Comparison of ENCODE assay signal across 12 mouse cellular contexts in genomic region chr9:95328261-95329052, GRCm38 (mm10).
DNase-seq lines count a peak whose midpoint lies in the region; ATAC-seq and TF ChIP-seq lines count a peak whose summit lies in the region.
"Had no signal": no experiment of that assay in that cellular context is flagged by ENCODE, and none has a peak within 500 bp of the region (broad histone marks: within the 10 kb centered on the region; RNA-seq: fewer than 3 reads in every experiment).

No protein-coding gene starts in this region.

- H3K4me3 ChIP-seq in heart, embryonic 11.5 days (ENCODE audit: low read depth, low read length): no peak overlapping the region
- no peak overlapping the region for H3K4me3 ChIP-seq in lung, embryonic 14.5 days (ENCODE audit: low read depth, low read length)
- H3K4me3 ChIP-seq: liver, embryonic 13.5 days; myocyte had no signal

- no peaks in the 10 kb centered on the region; the same call in 1 of the 2 replicates for H3K4me1 ChIP-seq in heart, embryonic 11.5 days (ENCODE audit: control insufficient read depth, insufficient read depth, low read length)
- no peaks in the 10 kb centered on the region for H3K4me1 ChIP-seq in lung, embryonic 14.5 days (ENCODE audit: insufficient read depth)
- H3K4me1 ChIP-seq: liver, embryonic 13.5 days had no signal

- WGBS in heart, embryonic 11.5 days (ENCODE audit: insufficient replicate concordance): 51% methylated on average over 11 of the region's 15 CpGs
- 65% methylated on average over 11 of the region's 15 CpGs for WGBS in lung, embryonic 14.5 days

- peak overlapping the region; percentile 24; the same call in 1 of the 2 replicates for H3K4me2 ChIP-seq in heart, embryonic 11.5 days
- H3K4me2 ChIP-seq in lung, embryonic 14.5 days: no peak overlapping the region
- H3K4me2 ChIP-seq: liver, embryonic 13.5 days had no signal

- H3K9me3 ChIP-seq in heart, embryonic 11.5 days (replicated peaks; ENCODE audit: control insufficient read depth, low read length): no peaks in the 10 kb centered on the region
- no peaks in the 10 kb centered on the region for H3K9me3 ChIP-seq in lung, embryonic 14.5 days (ENCODE audit: low read depth, low read length)
- H3K9me3 ChIP-seq: liver, embryonic 13.5 days had no signal

- H3K27ac ChIP-seq in heart, embryonic 11.5 days (ENCODE audit: low read depth, low read length): no peak overlapping the region
- H3K27ac ChIP-seq in lung, embryonic 14.5 days (ENCODE audit: low read depth): no peak overlapping the region
- H3K27ac ChIP-seq: liver, embryonic 13.5 days had no signal

- TF ChIP-seq CTCF in lung, embryonic 14.5 days (IDR thresholded peaks at IDR 0.05; ENCODE audit: low read depth): no peak

- no peak overlapping the region for H3K9ac ChIP-seq in heart, embryonic 11.5 days (ENCODE audit: low read depth, low read length)
- no peak overlapping the region for H3K9ac ChIP-seq in lung, embryonic 14.5 days
- H3K9ac ChIP-seq: liver, embryonic 13.5 days had no signal

- no peaks in the 10 kb centered on the region for H3K27me3 ChIP-seq in heart, embryonic 11.5 days (ENCODE audit: control insufficient read depth, insufficient read depth, low read length)
- no peaks in the 10 kb centered on the region for H3K27me3 ChIP-seq in lung, embryonic 14.5 days (ENCODE audit: insufficient read depth, low read length)
- H3K27me3 ChIP-seq: liver, embryonic 13.5 days had no signal

- DNase-seq in heart, adult 18-20 months: no peak
- DNase-seq in lung, embryonic 14.5 days: no peak
- no peak for DNase-seq in lung, postnatal 10 days
- peak; percentile 46 for DNase-seq in thymus, postnatal 25 days
- DNase-seq in cerebellum, postnatal 10 days: no peak
- DNase-seq: cerebellum, adult 11 months; kidney, adult 18-20 months; liver, embryonic 13.5 days had no signal

- H3K36me3 ChIP-seq in heart, embryonic 11.5 days (ENCODE audit: control insufficient read depth, insufficient read depth, low read length): no peaks in the 10 kb centered on the region
- H3K36me3 ChIP-seq in lung, embryonic 14.5 days (ENCODE audit: insufficient read depth): no peaks in the 10 kb centered on the region
- H3K36me3 ChIP-seq: liver, embryonic 13.5 days had no signal

- no peak for ATAC-seq in heart, embryonic 11.5 days (replicated peaks; ENCODE audit: insufficient number of reproducible peaks, low FRiP score, low TSS enrichment)
- ATAC-seq in lung, embryonic 14.5 days (ENCODE audit: insufficient read depth): peak; percentile 44; the same call in 1 of the 2 replicates
- peak; percentile 89 for ATAC-seq in inflammation-experienced regulatory T-cells, adult 6 months
- no peak for ATAC-seq in megakaryocyte-erythroid progenitor cell, adult 5-6 weeks (replicated peaks; ENCODE audit: low FRiP score, low TSS enrichment, poor library complexity, severe bottlenecking)

Comparison
In these comparisons a context has a peak if more than half of its experiments do, and no peak if none do; other contexts are left out.
1. ATAC-seq: peak in lung, embryonic 14.5 days (single experiment) and inflammation-experienced regulatory T-cells, adult 6 months (single experiment); none in heart, embryonic 11.5 days (single experiment) and megakaryocyte-erythroid progenitor cell, adult 5-6 weeks (single experiment).